Mouse (Mus musculus) midbrain, embryonic 11.5 days (tissue): ENCODE results near the gene Abca17. TPM values are rescaled to one million over a fixed set of nuclear protein-coding genes. Genes with fewer than 3 reads are reported as not detected.

Source experiments
- ATAC-seq: fragments of 200-750 bp; cut with Nextera tagmentation; 2 replicates; pipeline ENCODE4 v1.8.0; 2017; ENCODE audit warnings: moderate TSS enrichment, moderate library complexity; ENCODE audit not compliant: low FRiP score
- DNase-seq: peaks from one replicate; pipeline ENCODE4 v3.0.0; 2015; ENCODE audit warnings: low spot score; ENCODE audit errors: missing footprints
- H3K27ac ChIP-seq: fragments of 300-500 bp; sonication (generic); 2 replicates; pipeline ENCODE4 v1.5.1; 2014; ENCODE audit warnings: low read depth, low read length
- H3K27me3 ChIP-seq: fragments of 300-500 bp; sonication (generic); 2 replicates; pipeline ENCODE4 v1.6.1; 2014; ENCODE audit warnings: mild to moderate bottlenecking, low read length, moderate library complexity, mixed read lengths; ENCODE audit not compliant: control insufficient read depth, insufficient read depth
- H3K36me3 ChIP-seq: fragments of 300-500 bp; sonication (generic); 2 replicates; pipeline ENCODE4 v1.6.1; 2014; ENCODE audit warnings: mild to moderate bottlenecking, low read length, moderate library complexity, mixed read lengths; ENCODE audit not compliant: control insufficient read depth, insufficient read depth
- H3K4me1 ChIP-seq: fragments of 300-500 bp; sonication (generic); 2 replicates; pipeline ENCODE4 v1.6.1; 2014; ENCODE audit warnings: low read length; ENCODE audit not compliant: control insufficient read depth, insufficient read depth
- H3K4me2 ChIP-seq: fragments of 300-500 bp; sonication (generic); 2 replicates; pipeline ENCODE4 v1.6.1; 2014; ENCODE audit warnings: mild to moderate bottlenecking, moderate library complexity
- H3K4me3 ChIP-seq: fragments of 300-500 bp; sonication (generic); 2 replicates; pipeline ENCODE4 v1.5.1; 2014; ENCODE audit warnings: low read depth, low read length
- H3K9ac ChIP-seq: fragments of 300-500 bp; sonication (generic); 2 replicates; pipeline ENCODE4 v1.6.1; 2014; ENCODE audit warnings: low read length
- H3K9me3 ChIP-seq: fragments of 300-500 bp; sonication (generic); 2 replicates; pipeline ENCODE4 v1.6.1; 2016; ENCODE audit warnings: low read length; ENCODE audit not compliant: control insufficient read depth
- WGBS: fragments of 180-500 bp; shearing (Covaris S2); extraction: QIAGEN DNeasy Blood & Tissue Kit; methylation state at CpG from one replicate; pipeline ENCODE4 v1.1.7; 2014; 5-methylcytosine and 5-hydroxymethylcytosine counted together
- polyA plus RNA-seq: library from polyadenylated mRNA; unstranded; fragments of >200 nt; fragmentation: Nextera tagmentation; extraction: Ambion mirVana; gene quantifications from 2 replicates; pipeline ENCODE4 v1.2.1, GENCODE M21; 2014

Abca17 gene
- polyA plus RNA-seq = 0.06 TPM in 1 of 2 replicates, not detected in the other

DNA sequence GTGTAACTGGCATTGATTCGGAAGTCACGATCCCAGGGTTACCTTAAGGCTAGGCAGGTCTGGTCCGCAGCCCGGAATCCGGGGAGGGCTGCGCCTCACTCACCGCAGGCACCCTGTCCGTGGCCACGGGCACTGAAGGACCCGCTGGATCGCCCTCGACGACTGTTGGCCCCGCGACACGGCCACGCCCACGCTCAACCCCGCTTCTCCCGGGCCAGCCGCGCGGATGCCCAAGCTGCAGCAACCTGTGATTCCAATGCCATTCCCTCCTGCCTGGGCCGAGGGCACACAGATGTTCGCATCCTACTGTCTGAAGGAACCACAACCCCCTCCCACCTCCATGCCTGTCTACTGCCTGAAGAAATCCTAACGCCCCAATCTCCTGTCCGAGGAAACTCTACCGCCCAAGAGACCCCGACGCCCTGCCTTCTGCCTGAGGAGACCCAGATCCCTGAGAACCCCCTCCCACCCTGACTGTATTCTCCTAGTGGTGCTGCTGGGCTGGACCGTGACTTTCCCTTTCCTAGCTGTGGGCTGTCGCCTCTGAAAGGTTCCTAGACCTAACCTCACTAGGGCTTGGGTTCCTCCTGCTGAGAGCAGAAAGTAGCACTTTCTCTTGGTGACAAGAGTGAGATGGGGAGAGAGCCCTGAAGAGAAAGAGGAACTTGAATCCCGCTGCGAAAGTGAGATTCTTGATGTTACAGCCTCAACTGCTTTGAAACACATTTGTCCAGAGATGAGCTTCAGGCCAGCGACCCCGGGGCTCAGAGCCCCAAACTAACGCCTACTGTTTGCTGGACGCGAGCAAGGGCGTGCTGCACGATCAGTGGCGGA is at the start of gene Abca17:
Abca17 (minus strand) TSS at position 143 of the 834 bp plus-strand sequence.
- 5% methylated on average over 42 of the region's 42 CpGs for WGBS
- Histone ChIP-seq H3K4me3 (peak within 1 kb of the TSS; percentile 80), H3K27ac (peak within 1 kb of the TSS; percentile 14; the same call in 1 of the 2 replicates), H3K4me1 (no peaks in the 10 kb centered on the region; the same call in 1 of the 2 replicates), H3K27me3 (peaks cover 12% of the 10 kb centered on the region), H3K36me3 (no peaks in the 10 kb centered on the region), H3K9ac (peak within 1 kb of the TSS; percentile 85), H3K9me3 (no peaks in the 10 kb centered on the region), H3K4me2 (peak within 1 kb of the TSS; percentile 98)
- ATAC-seq = peak; percentile 41
- peak; percentile 90 for DNase-seq

DNA sequence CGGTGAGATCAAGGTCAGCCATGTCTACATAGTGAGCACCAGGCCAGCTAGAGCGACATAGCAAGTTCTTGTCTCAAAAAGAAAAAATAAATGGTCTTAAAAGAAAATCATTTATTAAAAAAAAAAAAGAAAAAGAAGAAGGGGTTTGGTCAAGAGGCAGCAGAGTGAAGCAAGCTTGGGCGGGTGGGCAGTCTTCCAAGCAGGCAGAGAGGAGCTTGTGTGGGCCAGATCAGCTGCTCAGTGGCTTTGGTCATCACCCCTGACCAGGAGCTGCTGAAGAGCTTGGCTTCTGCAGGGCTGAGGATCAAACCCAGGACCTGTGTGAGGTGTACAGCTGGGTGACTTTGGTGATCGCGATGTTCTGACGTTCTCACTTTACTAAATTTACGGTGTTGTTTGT is 43.6 kb upstream of the Abca17 start:
- no peak overlapping the region for H3K4me2 ChIP-seq
- no peaks in the 10 kb centered on the region for H3K27me3 ChIP-seq
- H3K9me3 ChIP-seq = no peaks in the 10 kb centered on the region
- H3K9ac ChIP-seq = no peak overlapping the region
- H3K4me3 ChIP-seq = no peak overlapping the region
- no peaks in the 10 kb centered on the region for H3K4me1 ChIP-seq
- no peaks in the 10 kb centered on the region for H3K36me3 ChIP-seq
- no peak for ATAC-seq
- no peak overlapping the region for H3K27ac ChIP-seq
- no peak for DNase-seq
- 91% methylated on average over 7 of the region's 7 CpGs for WGBS

DNA sequence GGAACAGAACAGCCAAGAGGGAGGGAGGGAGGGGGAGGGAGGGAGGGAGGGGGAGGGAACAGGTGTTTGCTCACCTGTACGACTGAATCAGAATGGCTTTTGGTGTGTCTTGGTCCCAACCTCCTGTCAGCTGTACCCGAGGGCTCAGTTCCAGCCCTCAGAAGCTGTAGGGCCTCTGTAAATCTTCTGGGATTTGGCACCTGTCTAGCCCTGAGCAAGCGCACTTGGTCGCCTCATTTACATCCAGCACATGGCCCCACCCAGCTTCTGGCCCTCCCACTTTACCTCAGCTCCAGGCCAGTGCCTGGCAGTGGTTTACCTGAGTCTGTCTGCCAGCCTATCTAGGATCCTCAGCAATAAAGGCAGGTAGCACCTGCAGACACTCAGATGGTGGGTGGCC is 42.7 kb upstream of the Abca17 start:
- Histone ChIP-seq H3K4me3 (no peak overlapping the region), H3K27me3 (no peaks in the 10 kb centered on the region), H3K4me1 (no peaks in the 10 kb centered on the region), H3K9ac (no peak overlapping the region), H3K4me2 (no peak overlapping the region), H3K9me3 (no peaks in the 10 kb centered on the region), H3K36me3 (no peaks in the 10 kb centered on the region), H3K27ac (no peak overlapping the region)
- 43% methylated on average over 4 of the region's 4 CpGs for WGBS
- ATAC-seq (no peak), DNase-seq (no peak)

DNA sequence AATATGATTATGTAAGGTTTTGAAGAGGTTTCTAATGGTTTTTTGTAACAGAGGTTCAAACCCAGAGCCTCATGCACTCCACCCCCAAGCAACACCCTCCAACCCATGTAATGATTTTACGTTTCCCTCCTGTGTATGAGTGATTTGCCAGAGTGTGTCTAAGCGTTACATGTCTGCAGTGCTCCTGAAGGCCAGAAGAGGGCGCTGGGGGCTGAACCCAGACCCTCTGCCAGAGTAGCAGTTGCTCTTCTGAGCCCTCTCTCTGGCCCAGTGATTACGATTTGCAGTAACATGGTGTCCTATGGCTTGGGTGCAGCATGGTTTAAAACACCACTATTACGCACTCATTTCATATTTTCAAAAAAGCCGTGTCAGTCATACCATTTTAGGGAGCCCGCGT is 40.3 kb upstream of the Abca17 start:
- ATAC-seq = no peak
- Histone ChIP-seq H3K9me3 (no peaks in the 10 kb centered on the region), H3K27ac (no peak overlapping the region), H3K36me3 (no peaks in the 10 kb centered on the region), H3K4me1 (no peaks in the 10 kb centered on the region), H3K27me3 (no peaks in the 10 kb centered on the region), H3K9ac (no peak overlapping the region), H3K4me2 (no peak overlapping the region), H3K4me3 (no peak overlapping the region)
- 65% methylated on average over 8 of the region's 8 CpGs for WGBS
- no peak for DNase-seq

DNA sequence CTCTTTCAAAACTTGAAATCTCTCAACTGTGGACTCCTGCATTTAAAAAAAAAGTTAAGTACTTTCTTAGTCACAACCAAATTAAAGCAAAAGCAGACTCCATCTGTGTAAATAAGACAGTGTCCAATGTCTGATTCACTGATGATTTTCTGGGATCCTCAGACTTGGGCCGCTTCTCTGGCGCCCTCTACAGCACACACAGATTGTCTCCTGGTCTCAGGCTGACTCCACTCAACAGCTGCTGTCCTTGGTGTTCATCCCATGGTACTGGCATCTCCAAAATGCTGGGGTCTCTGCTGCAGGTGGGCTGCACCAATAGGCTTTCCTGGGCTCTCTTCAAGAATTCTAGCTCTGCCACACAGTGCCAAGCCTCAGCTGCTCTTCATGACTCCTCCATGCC is 39.0 kb upstream of the Abca17 start:
- Histone ChIP-seq H3K36me3 (no peaks in the 10 kb centered on the region), H3K4me1 (no peaks in the 10 kb centered on the region), H3K27me3 (no peaks in the 10 kb centered on the region), H3K9ac (no peak overlapping the region), H3K4me2 (no peak overlapping the region), H3K9me3 (no peaks in the 10 kb centered on the region), H3K27ac (no peak overlapping the region), H3K4me3 (no peak overlapping the region)
- no peak for ATAC-seq
- DNase-seq = peak; percentile 89
- 8% methylated on average over 2 of the region's 2 CpGs for WGBS

DNA sequence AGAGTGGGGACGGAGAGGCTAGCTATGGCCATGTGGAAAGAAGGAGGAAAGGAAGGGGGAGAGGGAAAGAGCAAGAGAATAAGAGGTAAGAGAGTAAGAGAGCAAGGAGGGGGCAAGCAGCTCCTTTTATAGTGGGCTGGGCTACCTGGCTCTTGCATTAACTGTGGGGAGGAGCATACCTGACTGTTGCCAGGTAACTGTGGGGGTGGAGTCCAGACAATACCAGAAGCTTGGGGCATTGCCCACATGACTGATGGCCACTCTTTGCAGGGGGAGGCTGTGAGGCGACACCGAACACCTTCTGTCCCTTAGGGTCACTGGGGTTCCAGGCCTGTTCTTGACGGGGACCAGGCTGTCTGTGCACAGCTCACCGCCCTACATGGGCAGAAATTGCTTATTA is 37.8 kb upstream of the Abca17 start:
- no peak overlapping the region for H3K4me2 ChIP-seq
- no peaks in the 10 kb centered on the region for H3K4me1 ChIP-seq
- DNase-seq (no peak), ATAC-seq (no peak)
- H3K4me3 ChIP-seq = no peak overlapping the region
- no peaks in the 10 kb centered on the region for H3K36me3 ChIP-seq
- 83% methylated on average over 5 of the region's 5 CpGs for WGBS
- H3K9me3 ChIP-seq = no peaks in the 10 kb centered on the region
- H3K27me3 ChIP-seq = no peaks in the 10 kb centered on the region
- H3K9ac ChIP-seq = no peak overlapping the region
- H3K27ac ChIP-seq = no peak overlapping the region; the same call in 1 of the 2 replicates

DNA sequence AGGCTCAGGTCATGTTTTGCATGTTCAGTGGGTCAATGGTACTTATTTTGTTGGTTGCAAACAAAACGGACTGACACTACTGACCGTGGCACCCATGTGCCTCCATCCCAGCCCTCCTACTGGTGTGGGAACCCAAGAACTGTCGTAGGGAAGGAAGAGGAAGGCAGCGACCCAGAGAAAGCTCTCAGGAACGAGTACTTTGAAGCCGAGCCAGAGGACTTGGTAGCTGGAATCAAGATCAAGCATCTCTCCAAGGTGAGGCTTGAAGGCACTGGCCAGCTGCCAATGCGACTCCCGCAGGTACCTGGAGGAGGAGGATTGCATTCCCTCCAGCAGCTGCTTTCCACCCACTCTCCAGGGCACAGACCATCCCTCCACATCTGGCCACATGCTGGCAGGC is 32.9 kb upstream of the Abca17 start:
- WGBS = 91% methylated on average over 8 of the region's 8 CpGs
- H3K9ac ChIP-seq = no peak overlapping the region
- no peak overlapping the region for H3K27ac ChIP-seq
- no peaks in the 10 kb centered on the region for H3K27me3 ChIP-seq
- DNase-seq (no peak), ATAC-seq (no peak)
- no peak overlapping the region for H3K4me2 ChIP-seq
- no peaks in the 10 kb centered on the region for H3K4me1 ChIP-seq
- no peaks in the 10 kb centered on the region for H3K36me3 ChIP-seq
- H3K4me3 ChIP-seq = no peak overlapping the region
- H3K9me3 ChIP-seq = no peaks in the 10 kb centered on the region

DNA sequence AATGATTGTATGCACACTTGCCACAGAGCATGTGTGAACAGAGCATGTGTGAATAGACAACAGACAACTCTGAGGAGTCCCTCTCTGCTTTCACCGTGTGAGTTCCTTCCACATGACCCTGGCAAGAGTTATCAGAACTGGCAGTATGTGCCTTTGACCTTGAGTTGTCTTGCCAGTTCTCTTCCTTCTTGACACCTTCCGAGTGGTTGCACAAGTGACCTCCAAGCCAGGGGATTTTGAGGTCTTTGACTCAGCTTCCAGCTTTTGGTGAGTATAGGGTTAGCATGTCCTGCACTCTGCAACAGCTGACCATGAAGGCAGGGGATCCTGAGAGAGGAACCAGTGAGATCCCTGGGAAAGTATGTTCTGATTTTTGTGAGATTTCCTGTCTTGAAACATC is 27.6 kb upstream of the Abca17 start:
- H3K9ac ChIP-seq = no peak overlapping the region
- no peak for DNase-seq
- no peak for ATAC-seq
- no peaks in the 10 kb centered on the region for H3K4me1 ChIP-seq
- H3K27ac ChIP-seq = no peak overlapping the region
- no peaks in the 10 kb centered on the region for H3K36me3 ChIP-seq
- no peaks in the 10 kb centered on the region for H3K27me3 ChIP-seq
- 85% methylated on average over 2 of the region's 2 CpGs for WGBS
- no peak overlapping the region for H3K4me2 ChIP-seq
- H3K4me3 ChIP-seq = no peak overlapping the region
- H3K9me3 ChIP-seq = no peaks in the 10 kb centered on the region

DNA sequence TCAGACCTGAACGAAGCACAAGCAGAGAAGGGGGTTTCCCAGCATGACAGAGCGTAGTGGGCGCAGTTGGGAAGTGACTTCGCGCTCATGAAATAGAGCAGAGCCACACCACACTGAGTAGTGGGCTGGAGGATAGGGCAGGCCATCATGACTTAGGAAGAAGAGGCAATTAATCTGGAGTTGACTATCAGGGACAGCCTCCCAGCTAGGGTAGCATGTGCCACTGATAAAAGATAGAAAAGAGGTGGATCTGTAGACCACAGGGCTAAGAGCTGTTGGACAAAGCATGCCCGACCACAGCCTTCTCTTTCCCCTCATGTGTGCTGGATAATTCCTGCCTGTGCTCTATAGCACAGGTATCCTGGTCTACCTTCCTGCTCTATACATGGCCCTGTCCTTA is 25.0 kb upstream of the Abca17 start:
- no peaks in the 10 kb centered on the region for H3K4me1 ChIP-seq
- no peak overlapping the region for H3K9ac ChIP-seq
- H3K36me3 ChIP-seq = no peaks in the 10 kb centered on the region
- H3K4me2 ChIP-seq = no peak overlapping the region
- no peak overlapping the region for H3K27ac ChIP-seq
- ATAC-seq (no peak), DNase-seq (no peak)
- H3K4me3 ChIP-seq = no peak overlapping the region
- 91% methylated on average over 6 of the region's 6 CpGs for WGBS
- H3K9me3 ChIP-seq = no peaks in the 10 kb centered on the region
- no peaks in the 10 kb centered on the region for H3K27me3 ChIP-seq
